Mouse (Mus musculus): Measurements from ENCODE around the gene Prickle4. TPM values are rescaled to one million over a fixed set of nuclear protein-coding genes. Genes with fewer than 3 reads are reported as not detected.
A peak's percentile ranks its signal among the peaks of the same experiment; 100 is the strongest.

Gene Prickle4
- total RNA-seq, 2 experiments from 2014 or later: 2.5 to 2.8 TPM

DNA sequence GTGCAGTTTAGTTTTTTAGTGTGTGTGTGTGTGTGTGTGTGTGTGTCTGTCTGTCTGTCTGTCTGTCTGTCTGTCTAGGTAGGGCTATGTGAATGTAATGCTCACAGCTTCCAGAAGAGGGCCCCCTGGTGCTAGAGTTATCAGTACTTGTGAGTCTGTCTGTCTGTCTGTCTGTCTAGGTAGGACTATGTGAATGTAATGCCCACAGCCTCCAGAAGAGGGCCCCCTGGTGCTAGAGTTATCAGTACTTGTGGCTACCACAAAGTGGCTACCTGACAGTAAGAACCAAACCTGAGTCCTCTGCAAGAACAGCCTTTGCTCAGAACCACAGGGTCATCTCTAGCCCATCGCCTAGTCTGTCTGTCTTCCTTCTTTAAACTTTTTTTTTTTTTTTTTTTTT is 47.9 kb downstream of the Prickle4 start:
- peak; percentile 74 for TF ChIP-seq CTCF (conservative IDR thresholded peaks at IDR 0.05)
- DNase-seq (ENCODE audit: low spot score in 2 of 2): peak; percentile 9 to 53
- Histone ChIP-seq H3K27ac (no peak overlapping the region), H3K4me3 (no peak overlapping the region)

DNA sequence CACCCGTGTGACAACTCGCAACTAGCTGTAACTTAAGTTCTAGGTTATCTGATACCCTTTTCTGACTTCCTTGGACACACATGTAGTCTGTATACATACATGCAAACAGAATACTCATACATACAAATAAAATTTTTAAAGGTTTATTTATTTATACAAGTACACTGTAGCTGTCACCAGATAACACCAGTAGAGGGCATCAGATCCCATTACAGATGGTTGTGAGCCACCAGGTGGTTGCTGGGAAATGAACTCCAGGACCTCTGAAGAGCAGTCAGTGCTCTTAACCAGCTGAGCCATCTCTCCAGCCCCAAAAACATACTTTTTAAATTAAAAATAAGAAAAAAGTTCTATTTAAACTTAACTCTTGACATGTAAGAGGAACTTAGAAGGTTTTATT is 51.5 kb downstream of the Prickle4 start:
- H3K4me3 ChIP-seq: no peak overlapping the region
- peak; percentile 64 for TF ChIP-seq CTCF (conservative IDR thresholded peaks at IDR 0.05)
- no peak for DNase-seq (ENCODE audit: low spot score in 2 of 2)
- no peak overlapping the region for H3K27ac ChIP-seq

Other genes with a start within 250 kb of the Prickle4 start
- 10 to 100 TPM; 20.5 to 26.2 TPM for gene Taf8, start 192.4 kb downstream of the Prickle4 start, total RNA-seq (2021)
- gene Ccnd3, start 189.7 kb downstream of the Prickle4 start, total RNA-seq (2021): 10 to 100 TPM; 33.9 to 41.8 TPM
- gene Bysl, start 83.2 kb downstream of the Prickle4 start, total RNA-seq (2021): 10 to 100 TPM; 18.1 to 18.2 TPM
- gene Med20, start 83.2 kb downstream of the Prickle4 start, total RNA-seq (2021): 10 to 100 TPM; 31.6 to 36.0 TPM
- gene Gm20517, start 83.1 kb downstream of the Prickle4 start, total RNA-seq (2021): 1 to 10 TPM; 4.4 to 5.5 TPM
- 10 to 100 TPM; 11.5 to 12.3 TPM for gene Usp49, start 64.0 kb downstream of the Prickle4 start, total RNA-seq (2021)
- 100 to 1,000 TPM; 204 to 205 TPM for gene Tomm6, start 6.3 kb downstream of the Prickle4 start, total RNA-seq (2021)
- gene Frs3, start 5.7 kb downstream of the Prickle4 start, total RNA-seq (2021): 10 to 100 TPM; 23.8 to 29.0 TPM
- gene Gm21981, start 281 bp downstream of the Prickle4 start, total RNA-seq (2021): 1 to 10 TPM; 4.1 to 4.4 TPM
- gene Pgc, start 32.1 kb upstream of the Prickle4 start, total RNA-seq (2021): not detected
- 10 to 100 TPM; 12.0 to 13.1 TPM for gene Tfeb, start 42.3 kb upstream of the Prickle4 start, total RNA-seq (2021)
- under 1 TPM; 0.49 to 0.83 TPM for gene Mdfi, start 140.0 kb upstream of the Prickle4 start, total RNA-seq (2021)
- gene Foxp4, start 229.9 kb upstream of the Prickle4 start, total RNA-seq (2021): 10 to 100 TPM; 52.1 to 53.3 TPM